Mouse (Mus musculus) forebrain, embryonic 13.5 days (tissue): ENCODE results near the gene Bphl. TPM values are rescaled to one million over a fixed set of nuclear protein-coding genes. Genes with fewer than 3 reads are reported as not detected.
"Not testable (repeated sequence)": the region's sequence is repeated elsewhere in the genome, so short reads cannot be mapped to it uniquely, and the experiment has no call there.

ENCODE experiments used
- ATAC-seq: fragments of 200-750 bp; cut with Nextera tagmentation; 2 replicates; pipeline ENCODE4 v1.8.0; 2017
- H3K27ac ChIP-seq: fragments of 300-500 bp; sonication (generic); 2 replicates; pipeline ENCODE4 v1.5.1; 2015; ENCODE audit warnings: inconsistent platforms, mild to moderate bottlenecking, moderate library complexity
- H3K27me3 ChIP-seq: fragments of 300-500 bp; sonication (generic); 2 replicates; pipeline ENCODE4 v1.6.1; 2015; ENCODE audit warnings: mild to moderate bottlenecking, inconsistent platforms
- H3K36me3 ChIP-seq: fragments of 300-500 bp; sonication (generic); 2 replicates; pipeline ENCODE4 v1.6.1; 2015; ENCODE audit warnings: mild to moderate bottlenecking, inconsistent platforms; ENCODE audit not compliant: poor library complexity, severe bottlenecking
- H3K4me1 ChIP-seq: fragments of 300-500 bp; sonication (generic); 2 replicates; pipeline ENCODE4 v1.6.1; 2015; ENCODE audit warnings: inconsistent platforms
- H3K4me2 ChIP-seq: fragments of 300-500 bp; sonication (generic); 2 replicates; pipeline ENCODE4 v1.6.1; 2015; ENCODE audit warnings: inconsistent platforms, mild to moderate bottlenecking, moderate library complexity
- H3K4me3 ChIP-seq: fragments of 300-500 bp; sonication (generic); 2 replicates; pipeline ENCODE4 v1.5.1; 2015; ENCODE audit warnings: mild to moderate bottlenecking, inconsistent platforms
- H3K9ac ChIP-seq: fragments of 300-500 bp; sonication (generic); 2 replicates; pipeline ENCODE4 v1.6.1; 2015; ENCODE audit warnings: mild to moderate bottlenecking, inconsistent platforms
- H3K9me3 ChIP-seq: fragments of 300-500 bp; sonication (generic); replicated peaks from 2 replicates; pipeline ENCODE4 v1.6.1; 2016; ENCODE audit warnings: inconsistent platforms
- WGBS: fragments of 180-500 bp; shearing (Covaris S2); methylation state at CpG from one replicate; pipeline ENCODE4 v1.1.7; 2015; 5-methylcytosine and 5-hydroxymethylcytosine counted together
- polyA plus RNA-seq: library from polyadenylated mRNA; unstranded; fragments of >200 nt; fragmentation: Nextera tagmentation; extraction: Ambion mirVana; gene quantifications from 2 replicates; pipeline ENCODE4 v1.2.1, GENCODE M21; 2015

Gene Bphl
- polyA plus RNA-seq, 1 experiment from 2014 or later: 36.5 TPM

DNA sequence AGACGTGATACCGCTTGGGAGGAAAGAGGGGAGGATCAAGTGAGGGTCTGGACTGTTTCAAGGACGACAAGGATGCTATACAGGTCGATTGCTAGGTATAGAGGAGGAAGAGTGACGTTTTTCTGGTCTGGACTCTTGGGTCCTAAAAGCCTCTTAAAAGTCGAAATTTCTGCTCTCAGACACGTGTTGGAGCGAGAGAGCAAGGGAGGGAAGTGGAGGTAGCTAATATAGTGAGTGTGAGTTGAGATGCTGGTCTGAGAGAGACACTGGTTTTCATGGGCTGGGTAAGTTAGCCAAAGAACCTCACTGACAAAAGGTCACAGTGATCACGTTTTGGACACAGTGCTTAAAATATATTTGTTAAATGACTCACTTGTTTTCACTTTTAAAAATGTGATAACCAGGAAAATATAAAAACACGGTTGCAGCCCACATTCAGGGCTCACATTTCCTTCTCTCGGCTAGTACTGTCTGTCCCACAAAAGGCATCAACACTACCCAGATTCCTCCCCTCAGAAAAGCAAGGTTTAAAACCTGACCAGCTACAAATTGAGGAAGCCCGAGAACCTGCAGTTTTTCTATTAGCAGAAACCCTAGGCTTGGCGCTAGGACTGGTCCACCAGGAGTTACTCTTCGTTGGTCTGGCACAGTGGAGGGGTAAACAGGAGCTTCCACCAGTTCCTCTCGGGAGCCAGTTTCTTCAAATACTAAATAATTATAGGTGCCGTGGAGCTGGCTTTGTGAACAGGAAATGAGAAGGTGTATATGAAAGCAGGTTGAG, 41.3 kb downstream of the Bphl start:
- Histone ChIP-seq H3K9me3 (no peaks in the 10 kb centered on the region), H3K4me1 (peaks cover 32% of the 10 kb centered on the region), H3K4me3 (peak overlapping the region; percentile 78), H3K9ac (peak overlapping the region; percentile 92), H3K27me3 (no peaks in the 10 kb centered on the region), H3K4me2 (peak overlapping the region; percentile 82), H3K36me3 (peaks cover 17% of the 10 kb centered on the region), H3K27ac (no peak overlapping the region; the same call in 1 of the 2 replicates)
- no peak for ATAC-seq
- WGBS: 45% methylated on average over 16 of the region's 16 CpGs

DNA sequence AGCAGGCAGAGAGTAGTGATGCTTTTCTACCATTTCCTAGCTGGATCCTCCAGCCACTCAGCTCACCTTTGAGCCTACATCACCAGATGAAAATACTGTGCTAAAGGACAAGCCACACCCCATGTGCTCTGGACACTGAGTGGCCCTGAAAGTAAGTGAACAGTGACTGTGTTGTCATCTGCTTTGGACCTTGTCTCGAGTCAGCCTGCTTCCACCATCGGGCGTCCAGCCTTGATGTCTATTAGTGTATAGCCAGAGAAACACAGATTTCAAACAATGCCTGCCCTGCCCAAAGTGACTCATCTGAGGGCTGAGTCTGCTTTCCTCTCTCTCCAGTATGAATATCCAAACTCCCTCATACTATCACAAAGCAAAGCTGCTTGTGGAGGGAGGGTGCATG, 42.4 kb downstream of the Bphl start:
- Histone ChIP-seq H3K4me3 (no peak overlapping the region), H3K9ac (no peak overlapping the region), H3K4me2 (no peak overlapping the region), H3K36me3 (peaks cover 11% of the 10 kb centered on the region), H3K4me1 (peaks cover 32% of the 10 kb centered on the region), H3K27me3 (no peaks in the 10 kb centered on the region), H3K27ac (no peak overlapping the region), H3K9me3 (no peaks in the 10 kb centered on the region)
- 92% methylated on average over 3 of the region's 3 CpGs for WGBS
- no peak for ATAC-seq

DNA sequence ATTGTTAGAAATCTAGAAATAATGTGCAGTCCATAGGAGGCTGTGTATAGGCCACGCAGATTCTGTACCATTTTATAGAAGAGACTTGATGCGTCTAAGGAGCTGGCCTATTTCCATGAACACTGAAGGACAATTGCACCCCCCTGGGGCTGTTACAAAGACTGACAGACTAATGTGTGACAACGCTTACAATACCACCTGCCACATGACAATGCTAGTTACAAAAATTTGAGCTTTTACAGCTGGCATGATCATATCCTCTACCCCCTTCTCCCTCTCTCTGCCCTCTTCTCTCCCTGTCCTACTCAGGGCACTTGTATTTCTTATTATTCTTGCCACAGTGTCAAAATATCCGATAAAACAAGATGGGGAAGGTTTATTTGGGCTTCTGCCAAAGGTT, 44.5 kb downstream of the Bphl start:
- Histone ChIP-seq H3K9me3 (no peaks in the 10 kb centered on the region), H3K27me3 (no peaks in the 10 kb centered on the region), H3K4me1 (peaks cover 18% of the 10 kb centered on the region), H3K9ac (no peak overlapping the region), H3K27ac (no peak overlapping the region), H3K4me3 (no peak overlapping the region), H3K36me3 (no peaks in the 10 kb centered on the region), H3K4me2 (no peak overlapping the region)
- ATAC-seq: no peak
- 65% methylated on average over 4 of the region's 4 CpGs for WGBS

DNA sequence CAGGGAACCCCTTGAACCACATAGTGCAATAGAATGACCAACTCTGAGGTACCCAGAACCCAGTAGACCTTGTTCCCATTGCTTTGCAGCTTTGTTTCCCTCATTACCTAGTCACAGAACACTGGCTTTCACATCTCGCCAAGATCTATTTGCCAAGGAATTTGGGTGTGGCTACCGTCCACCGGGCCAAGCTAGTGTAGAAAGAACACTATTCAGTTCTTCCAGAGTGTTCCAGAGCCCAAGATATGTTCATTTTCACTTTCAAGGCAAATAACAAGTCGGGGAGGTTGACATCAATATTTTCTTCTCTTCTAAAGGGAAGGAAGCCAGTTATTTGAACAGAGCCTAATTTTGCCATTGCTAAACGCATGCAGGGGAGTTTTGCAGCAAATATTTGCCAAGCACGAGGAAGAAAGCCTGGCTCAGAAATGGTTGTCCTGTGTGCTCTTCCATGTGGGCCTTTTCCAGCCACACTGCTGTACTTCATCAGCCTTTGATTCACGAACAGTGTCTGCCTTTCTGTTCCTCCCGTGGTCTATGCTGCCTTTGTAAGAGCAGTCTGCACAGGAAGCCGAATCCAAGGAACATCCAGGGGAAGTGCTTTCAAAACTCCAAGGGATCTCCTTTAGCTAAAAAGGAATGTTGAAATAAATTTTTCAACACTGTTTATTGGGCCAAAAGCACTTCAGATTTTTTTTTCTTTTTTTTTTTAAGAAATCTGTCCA, 46.8 kb downstream of the Bphl start:
- no peaks in the 10 kb centered on the region for H3K9me3 ChIP-seq
- WGBS: 77% methylated on average over 9 of the region's 9 CpGs
- H3K27ac ChIP-seq: no peak overlapping the region
- no peaks in the 10 kb centered on the region for H3K27me3 ChIP-seq
- H3K9ac ChIP-seq: no peak overlapping the region
- no peak overlapping the region for H3K4me3 ChIP-seq
- no peak overlapping the region for H3K4me2 ChIP-seq
- H3K36me3 ChIP-seq: no peaks in the 10 kb centered on the region
- no peak for ATAC-seq
- peaks cover 29% of the 10 kb centered on the region for H3K4me1 ChIP-seq

DNA sequence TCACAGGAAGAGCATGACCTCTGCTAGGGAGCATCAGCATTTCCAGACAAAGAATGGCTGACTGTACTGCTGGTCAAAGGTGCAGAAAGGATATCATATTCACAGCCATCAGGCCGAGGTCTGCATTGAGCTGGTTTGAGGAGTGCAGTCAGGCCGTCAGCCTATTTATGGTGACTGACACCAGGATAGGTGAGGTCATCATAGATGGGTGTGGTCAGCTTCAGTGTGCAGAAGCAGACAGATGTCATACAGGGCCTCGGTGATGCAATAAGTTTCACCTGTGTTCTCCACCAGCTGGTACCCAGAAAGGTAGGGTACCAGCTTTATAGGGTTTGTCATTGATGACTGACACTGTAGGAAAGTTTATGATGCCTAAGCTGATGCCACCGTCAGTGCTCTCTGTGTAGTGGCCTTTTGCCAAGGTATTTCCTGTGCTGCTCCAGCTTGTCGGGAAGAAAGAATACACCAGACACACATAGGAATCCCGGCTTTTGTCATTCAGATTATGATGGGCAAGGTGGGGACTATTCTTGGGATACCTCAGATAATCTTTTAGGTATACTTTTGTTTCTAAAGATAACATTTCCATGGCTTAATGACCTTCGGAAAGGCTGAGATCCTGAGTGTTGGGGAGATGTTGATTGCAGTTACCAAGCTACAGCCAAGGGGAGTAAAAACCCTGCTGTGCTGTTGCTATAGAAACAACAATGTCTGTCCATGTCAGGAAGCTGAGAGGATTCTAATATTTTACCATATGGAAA, 49.8 kb downstream of the Bphl start:
- peak; percentile 41 for ATAC-seq
- no peak overlapping the region for H3K4me2 ChIP-seq
- no peak overlapping the region for H3K9ac ChIP-seq
- H3K27ac ChIP-seq: peak overlapping the region; percentile 82
- 57% methylated on average over 7 of the region's 7 CpGs for whole genome bisulfite sequencing
- H3K36me3 ChIP-seq: no peaks in the 10 kb centered on the region
- H3K4me3 ChIP-seq: no peak overlapping the region
- no peaks in the 10 kb centered on the region for H3K27me3 ChIP-seq
- H3K9me3 ChIP-seq: no peaks in the 10 kb centered on the region
- H3K4me1 ChIP-seq: peaks cover 28% of the 10 kb centered on the region

DNA sequence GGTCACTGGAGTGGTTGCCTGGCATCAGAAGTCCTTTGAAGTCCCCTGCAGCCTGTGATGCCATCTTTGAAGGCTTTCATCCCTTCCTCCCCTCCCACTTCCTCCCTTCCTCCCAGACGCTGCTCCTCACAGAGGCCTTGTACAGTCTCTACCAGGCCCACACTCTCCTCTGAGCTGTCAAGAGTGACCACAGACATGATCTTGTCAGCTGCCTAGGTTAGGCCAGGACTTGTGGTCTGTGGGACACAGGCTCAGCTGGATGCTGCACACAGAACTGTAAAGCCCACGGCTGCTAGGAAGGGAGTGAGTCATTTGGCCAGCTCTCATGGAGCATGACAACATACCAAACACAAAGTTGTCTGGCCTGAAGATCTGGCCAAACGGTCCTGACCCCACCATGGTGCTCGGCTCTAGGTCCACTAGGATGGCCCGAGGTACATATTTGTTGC, 50.8 kb downstream of the Bphl start:
- not testable (repeated sequence) for H3K9ac ChIP-seq, H3K27me3 ChIP-seq, H3K9me3 ChIP-seq, H3K4me2 ChIP-seq, H3K36me3 ChIP-seq, H3K4me3 ChIP-seq
- Histone ChIP-seq H3K27ac (peak overlapping the region; percentile 82), H3K4me1 (peaks cover 28% of the 10 kb centered on the region)
- 54% methylated on average over 5 of the region's 5 CpGs for WGBS
- peak; percentile 41 for ATAC-seq

DNA sequence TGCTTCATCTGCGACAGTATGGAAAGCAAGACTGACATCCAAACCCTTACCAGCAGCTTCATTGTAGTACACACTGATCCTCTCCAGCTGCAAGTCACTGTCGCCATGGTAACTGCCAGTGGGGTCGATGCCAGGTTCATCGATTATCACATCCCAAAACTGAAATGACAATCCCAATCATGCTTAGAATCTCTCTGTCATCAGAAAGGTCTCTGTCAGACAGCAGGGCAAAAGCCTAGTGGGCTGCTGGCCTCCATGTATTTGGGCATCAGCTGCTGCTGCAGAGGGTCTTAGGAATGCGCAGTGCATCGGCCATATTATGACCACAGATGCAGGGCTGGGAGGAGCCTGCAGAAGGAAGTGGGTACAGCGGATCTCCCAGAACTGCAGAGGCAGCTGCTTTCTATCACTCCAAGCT, 51.5 kb downstream of the Bphl start:
- peaks cover 28% of the 10 kb centered on the region for H3K4me1 ChIP-seq
- no peak overlapping the region for H3K9ac ChIP-seq
- H3K9me3 ChIP-seq: no peaks in the 10 kb centered on the region
- H3K27me3 ChIP-seq: no peaks in the 10 kb centered on the region
- ATAC-seq: peak; percentile 84
- no peak overlapping the region for H3K4me3 ChIP-seq
- H3K36me3 ChIP-seq: no peaks in the 10 kb centered on the region
- H3K27ac ChIP-seq: peak overlapping the region; percentile 82
- peak overlapping the region; percentile 24 for H3K4me2 ChIP-seq
- WGBS: 48% methylated on average over 7 of the region's 7 CpGs

DNA sequence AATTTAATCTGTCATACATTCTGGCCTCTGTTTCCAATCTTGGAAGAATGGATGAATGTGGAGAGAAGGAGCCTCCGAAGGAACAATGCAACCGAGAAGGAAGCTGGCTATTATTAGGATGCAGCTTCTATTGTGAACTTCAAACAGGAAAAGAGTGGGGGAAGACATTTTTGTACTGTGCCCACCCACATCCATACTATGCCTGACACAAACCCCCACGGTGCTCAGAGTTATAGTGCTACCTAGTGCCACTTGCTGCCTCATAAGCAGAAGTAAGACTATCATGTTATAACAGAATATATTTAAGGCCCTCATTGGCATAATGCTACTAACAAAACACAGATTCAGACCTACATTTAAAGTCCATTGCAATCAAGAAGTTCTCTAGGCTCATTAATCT, 52.0 kb downstream of the Bphl start:
- WGBS: 44% methylated on average over 3 of the region's 3 CpGs
- no peak overlapping the region for H3K9ac ChIP-seq
- ATAC-seq: no peak
- peak overlapping the region; percentile 82 for H3K27ac ChIP-seq
- no peak overlapping the region for H3K4me3 ChIP-seq
- no peaks in the 10 kb centered on the region for H3K27me3 ChIP-seq
- H3K9me3 ChIP-seq: no peaks in the 10 kb centered on the region
- H3K4me2 ChIP-seq: peak overlapping the region; percentile 24
- peaks cover 28% of the 10 kb centered on the region for H3K4me1 ChIP-seq
- no peaks in the 10 kb centered on the region for H3K36me3 ChIP-seq

DNA sequence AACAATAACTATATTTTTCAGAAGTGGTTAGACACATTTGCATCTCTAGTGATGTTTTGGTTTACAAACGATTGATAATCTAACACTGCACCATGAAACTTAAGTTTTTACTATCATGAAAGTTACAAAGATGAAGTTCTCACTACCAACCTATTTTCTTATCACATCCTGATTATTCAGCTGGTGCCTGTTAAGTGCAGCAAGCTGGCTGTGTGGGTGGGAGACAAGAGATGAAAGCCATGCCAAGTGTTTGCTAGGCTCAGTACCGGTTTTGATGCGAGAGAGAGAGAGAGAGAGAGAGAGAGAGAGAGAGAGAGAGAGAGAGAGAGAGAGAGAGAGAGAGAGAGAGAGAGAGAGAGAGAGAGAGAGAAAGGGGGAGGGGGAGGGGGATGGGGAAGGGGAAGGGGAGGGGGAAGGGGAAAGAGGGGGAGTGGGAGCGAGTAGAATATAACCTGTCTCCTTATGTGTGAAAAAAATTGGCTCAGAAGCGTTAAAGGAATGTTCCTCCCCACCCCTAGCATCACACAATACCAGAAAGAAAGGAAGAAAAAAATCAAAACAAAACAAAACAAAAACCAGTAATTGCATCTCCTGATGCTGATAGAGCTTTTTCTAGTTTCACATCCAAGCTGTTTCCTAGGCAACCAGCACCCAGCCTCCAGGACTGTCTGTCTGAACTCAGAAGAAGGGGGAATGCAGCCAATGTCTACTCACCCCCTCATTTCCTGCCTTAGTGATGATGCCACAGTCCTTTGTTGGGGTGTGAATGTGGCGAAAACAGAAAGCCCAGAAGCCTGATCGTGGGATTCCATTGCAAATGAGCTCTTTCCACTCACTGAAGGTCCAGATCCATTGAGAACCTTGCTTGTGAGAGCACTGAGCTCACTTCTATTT, 58.4 kb downstream of the Bphl start:
- 0 out of 2 replicates have a peak overlapping the region, but pooled peaks have one; percentile 6 for H3K4me3 ChIP-seq
- H3K27ac ChIP-seq: peak overlapping the region; percentile 88
- 0 out of 2 replicates have a peak, but pooled peaks cover 3% of the 10 kb centered on the region for H3K9me3 ChIP-seq
- ATAC-seq: peak; percentile 98
- peak overlapping the region; percentile 40 for H3K9ac ChIP-seq
- no peaks in the 10 kb centered on the region for H3K27me3 ChIP-seq
- H3K4me1 ChIP-seq: peaks cover 25% of the 10 kb centered on the region
- H3K36me3 ChIP-seq: no peaks in the 10 kb centered on the region
- 14% methylated on average over 7 of the region's 7 CpGs for WGBS
- H3K4me2 ChIP-seq: peak overlapping the region; percentile 45

DNA sequence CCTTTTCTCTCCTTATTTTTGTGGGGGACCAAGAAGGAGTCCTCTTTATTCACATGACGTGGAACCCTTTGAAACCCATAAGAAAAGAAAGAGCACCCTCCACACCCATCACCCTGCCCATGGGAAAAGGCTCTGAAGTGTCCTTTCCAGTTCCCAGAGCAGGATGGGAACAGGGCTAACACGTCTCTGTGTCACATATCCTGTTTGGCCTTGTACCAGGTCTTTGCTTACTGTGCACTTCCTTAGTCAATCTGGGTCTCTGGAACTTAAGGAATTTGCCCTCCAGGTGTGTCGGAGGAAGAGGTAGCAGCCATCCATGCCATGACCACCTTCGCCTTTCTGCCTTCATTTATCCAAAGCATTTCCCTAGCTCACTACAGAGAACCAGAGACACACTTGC, 59.1 kb downstream of the Bphl start:
- peak; percentile 77 for ATAC-seq
- H3K4me2 ChIP-seq: peak overlapping the region; percentile 45
- 0 out of 2 replicates have a peak, but pooled peaks cover 3% of the 10 kb centered on the region for H3K9me3 ChIP-seq
- H3K4me1 ChIP-seq: peaks cover 25% of the 10 kb centered on the region
- 43% methylated on average over 4 of the region's 4 CpGs for WGBS
- H3K9ac ChIP-seq: peak overlapping the region; percentile 40; the same call in 1 of the 2 replicates
- H3K27ac ChIP-seq: peak overlapping the region; percentile 88
- no peaks in the 10 kb centered on the region for H3K27me3 ChIP-seq
- H3K4me3 ChIP-seq: no peak overlapping the region
- H3K36me3 ChIP-seq: no peaks in the 10 kb centered on the region

DNA sequence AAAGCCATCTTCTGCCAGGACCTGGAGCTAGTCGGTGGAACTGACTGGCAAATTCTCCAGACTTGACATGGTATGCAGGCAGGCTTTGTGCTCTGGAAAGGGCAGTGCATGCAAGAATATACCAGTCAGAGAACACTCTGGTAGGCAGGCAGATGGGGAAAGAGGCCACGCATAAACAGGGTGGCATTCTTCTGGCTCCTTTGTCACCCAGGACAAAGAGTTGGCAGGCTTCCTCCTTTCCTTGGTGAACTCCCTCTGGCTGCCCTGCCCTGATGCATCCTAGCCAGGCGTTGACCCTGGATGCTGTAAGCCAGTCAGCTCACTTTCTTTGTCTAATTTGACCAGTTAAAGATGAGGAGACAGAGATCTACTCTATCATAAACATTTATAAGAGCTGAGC, 59.7 kb downstream of the Bphl start:
- H3K4me2 ChIP-seq: no peak overlapping the region
- 57% methylated on average over 3 of the region's 3 CpGs for WGBS
- peak overlapping the region; percentile 88 for H3K27ac ChIP-seq
- 0 out of 2 replicates have a peak, but pooled peaks cover 3% of the 10 kb centered on the region for H3K9me3 ChIP-seq
- no peak for ATAC-seq
- peaks cover 25% of the 10 kb centered on the region for H3K4me1 ChIP-seq
- H3K9ac ChIP-seq: no peak overlapping the region
- H3K4me3 ChIP-seq: no peak overlapping the region
- H3K36me3 ChIP-seq: no peaks in the 10 kb centered on the region
- H3K27me3 ChIP-seq: no peaks in the 10 kb centered on the region
